Mouse (Mus musculus): ENCODE measurements around the gene Knl1. TPM values are rescaled to one million over a fixed set of nuclear protein-coding genes. Genes with fewer than 3 reads are reported as not detected.

Knl1 gene
- polyA plus RNA-seq, 2 experiments from 2014 or later = 17.4 to 18.1 TPM

- no peak for ATAC-seq
Observed at GRCm38 (mm10) chr2:119040882-119041281, 6.0 kb upstream of the Knl1 start.

DNA sequence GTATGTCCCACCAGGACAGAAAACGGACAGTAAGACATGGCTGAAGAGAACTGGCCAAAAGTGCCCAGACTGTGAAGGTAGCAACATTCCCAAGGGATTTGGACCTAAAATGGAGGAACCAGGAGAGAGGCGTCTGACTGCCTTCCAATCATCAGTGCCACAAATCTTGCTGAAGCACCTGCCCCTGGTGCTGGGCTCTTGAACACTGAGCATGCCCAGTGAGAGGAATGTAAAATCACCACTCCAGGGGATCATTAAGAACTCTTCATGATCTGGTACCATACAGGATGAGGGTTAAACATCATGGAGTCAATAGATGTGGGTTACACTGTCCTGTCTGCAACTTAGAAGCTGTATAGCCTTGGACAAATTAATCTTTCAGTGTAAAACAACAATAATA, 1.8 kb upstream of the Knl1 start:
- ATAC-seq = no peak

GRCm38 (mm10) chr2:119047849-119048248, 930 bp downstream of the Knl1 start:
- no peak for ATAC-seq

DNA sequence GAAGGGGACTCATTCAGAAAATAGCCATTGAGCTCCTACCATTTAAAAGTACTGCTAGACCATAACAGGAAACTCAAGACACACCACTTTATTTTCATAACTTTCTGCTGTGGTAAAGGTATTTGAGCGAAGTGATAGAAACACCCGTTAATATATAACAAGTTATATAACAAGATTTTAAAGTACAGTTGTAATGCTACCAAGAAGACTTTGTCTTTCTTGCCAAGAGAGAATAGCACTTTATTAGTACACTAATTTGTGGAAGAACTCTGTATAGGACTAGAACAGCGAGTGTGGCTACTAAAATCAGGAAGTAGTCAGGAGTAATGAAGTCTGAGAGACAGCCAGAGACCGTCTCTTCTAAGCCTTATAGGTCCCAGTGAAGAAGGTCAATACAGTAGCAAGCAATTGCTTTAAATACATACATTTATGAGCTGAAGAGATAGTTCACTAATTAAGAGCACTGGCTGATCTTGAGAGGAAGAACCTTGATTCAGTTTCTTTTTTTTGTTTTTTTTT, 3.3 kb downstream of the Knl1 start:
- ATAC-seq = no peak

DNA sequence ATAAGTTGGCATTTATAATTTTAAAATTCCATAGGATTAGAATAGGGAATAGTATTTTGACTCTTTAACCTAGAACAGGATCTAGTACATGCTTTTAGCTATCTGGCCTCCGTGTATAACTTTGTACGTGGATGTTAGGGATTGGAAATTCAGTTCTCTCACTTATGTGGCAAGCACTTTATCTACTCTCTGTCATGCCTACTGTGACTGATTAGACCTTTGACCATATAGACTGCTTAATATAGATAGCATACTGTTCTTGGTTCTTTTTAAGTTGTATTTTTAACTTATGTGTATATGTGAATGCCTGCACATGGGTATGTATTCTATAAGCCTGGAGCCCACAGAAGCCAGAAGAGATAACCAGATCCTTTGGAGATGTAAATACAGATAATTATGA, 13.2 kb downstream of the Knl1 start:
- no peak for ATAC-seq

- ATAC-seq = no peak
Observed at GRCm38 (mm10) chr2:119072397-119072796, 25.5 kb downstream of the Knl1 start.

GRCm38 (mm10) chr2:119086156-119086555, 39.2 kb downstream of the Knl1 start:
- ATAC-seq = no peak

- no peak for ATAC-seq
Observed at GRCm38 (mm10) chr2:119101552-119101951, 54.6 kb downstream of the Knl1 start.

GRCm38 (mm10) chr2:119106583-119106982, 59.7 kb downstream of the Knl1 start:
- ATAC-seq = no peak

DNA sequence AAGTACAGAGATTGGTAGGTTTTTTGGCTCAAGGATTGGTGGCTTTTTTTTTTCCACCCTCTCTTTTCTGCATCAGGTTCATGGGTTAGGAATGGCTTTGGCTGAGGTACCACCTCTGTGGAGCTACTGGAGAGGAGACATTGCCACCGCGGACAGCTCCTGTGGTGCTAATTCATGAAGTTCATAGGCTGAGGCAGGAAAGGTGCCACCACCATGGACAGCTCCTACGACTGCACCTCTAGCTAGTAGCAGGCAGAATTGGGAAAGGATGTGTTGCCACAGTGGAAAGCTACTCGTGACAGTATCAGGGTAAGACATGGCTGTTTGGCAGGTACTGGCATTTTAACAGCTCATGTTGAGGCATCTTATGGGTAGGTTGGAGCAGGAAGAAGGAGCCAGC, 61.6 kb downstream of the Knl1 start:
- ATAC-seq = no peak

GRCm38 (mm10) chr2:119111060-119111459, 64.1 kb downstream of the Knl1 start:
- no peak for ATAC-seq

GRCm38 (mm10) chr2:119112438-119113112, 65.7 kb downstream of the Knl1 start, which contains the start of gene Rad51:
TSS of gene Rad51 (plus strand) at chr2:119112793.
- peak; percentile 93 for ATAC-seq

DNA sequence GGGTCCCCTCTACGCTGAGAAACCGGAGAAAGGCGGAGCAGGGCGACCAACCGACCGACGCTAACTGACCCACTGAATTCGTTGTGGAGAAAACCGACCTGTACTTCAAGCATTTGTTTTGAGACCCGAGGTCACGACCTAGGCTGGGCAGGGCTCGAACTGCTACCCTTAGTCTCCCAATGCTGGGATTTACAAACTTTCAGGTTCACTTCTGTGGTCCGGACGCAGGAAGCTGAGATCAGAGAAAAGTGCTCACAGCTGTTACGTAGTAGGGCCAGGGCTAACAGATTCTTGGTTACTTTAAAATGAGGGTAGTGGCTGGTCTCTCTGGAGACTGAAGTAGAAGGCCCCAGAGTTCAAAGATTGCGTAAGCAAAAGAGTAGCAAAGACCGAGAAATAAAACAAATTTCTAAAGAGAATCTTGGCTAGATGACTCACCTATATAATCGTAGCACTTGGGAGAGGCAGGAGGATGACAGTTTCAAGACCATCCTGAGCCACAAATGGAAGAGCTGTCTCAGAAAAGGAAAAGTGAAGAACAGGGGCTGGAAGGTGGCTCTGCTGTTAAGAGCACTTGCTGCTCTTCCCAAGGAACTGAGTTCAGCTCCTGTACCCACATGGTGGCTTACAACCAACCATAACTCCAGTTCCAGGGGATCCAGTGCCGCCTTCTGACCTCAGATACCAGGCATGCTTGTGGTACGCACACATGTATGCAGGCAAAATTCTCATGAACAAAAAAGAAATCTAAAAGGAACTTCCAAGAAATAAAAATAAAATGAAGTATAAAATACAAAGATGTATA, 66.4 kb downstream of the Knl1 start:
- ATAC-seq = no peak

GRCm38 (mm10) chr2:119136346-119136898, 89.5 kb downstream of the Knl1 start:
- no peak for ATAC-seq

DNA sequence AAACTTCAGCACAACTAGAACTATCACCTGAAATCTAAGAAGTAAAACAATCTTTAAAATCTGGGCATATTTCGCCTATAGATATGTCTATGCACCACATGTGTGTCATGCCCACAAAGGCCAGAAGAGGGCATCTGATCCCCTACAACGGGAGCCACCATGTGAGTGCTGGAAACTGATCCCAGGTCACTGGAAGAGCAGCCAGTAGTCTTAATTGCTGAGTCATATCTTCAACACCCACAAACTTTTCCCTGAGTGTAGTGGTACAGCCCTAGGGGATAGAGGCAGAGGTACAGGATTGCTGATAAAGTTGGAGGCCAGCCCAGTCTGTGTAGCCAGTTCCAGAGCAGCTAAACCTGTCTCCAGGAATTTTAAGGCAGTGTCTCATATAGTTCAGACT, 98.3 kb downstream of the Knl1 start:
- no peak for ATAC-seq

DNA sequence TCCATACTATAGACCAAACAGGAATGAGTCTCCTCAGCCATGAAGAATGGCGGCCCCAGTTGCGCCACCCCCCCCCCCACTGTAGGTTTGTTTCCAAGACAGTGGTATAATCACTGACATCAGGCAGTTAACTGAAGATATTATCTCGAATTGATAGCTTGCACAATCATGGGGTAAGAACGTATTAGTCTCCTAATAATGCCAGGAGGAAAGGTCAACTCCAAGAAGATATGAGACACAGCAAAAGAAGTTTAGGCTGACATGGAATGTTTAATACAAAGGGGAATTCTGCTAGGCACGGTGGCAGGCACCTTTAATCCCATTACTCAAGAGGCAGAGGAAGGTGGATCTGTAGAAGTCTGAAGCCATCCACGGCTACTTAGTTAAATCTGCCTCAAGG, 99.5 kb downstream of the Knl1 start:
- ATAC-seq = no peak

DNA sequence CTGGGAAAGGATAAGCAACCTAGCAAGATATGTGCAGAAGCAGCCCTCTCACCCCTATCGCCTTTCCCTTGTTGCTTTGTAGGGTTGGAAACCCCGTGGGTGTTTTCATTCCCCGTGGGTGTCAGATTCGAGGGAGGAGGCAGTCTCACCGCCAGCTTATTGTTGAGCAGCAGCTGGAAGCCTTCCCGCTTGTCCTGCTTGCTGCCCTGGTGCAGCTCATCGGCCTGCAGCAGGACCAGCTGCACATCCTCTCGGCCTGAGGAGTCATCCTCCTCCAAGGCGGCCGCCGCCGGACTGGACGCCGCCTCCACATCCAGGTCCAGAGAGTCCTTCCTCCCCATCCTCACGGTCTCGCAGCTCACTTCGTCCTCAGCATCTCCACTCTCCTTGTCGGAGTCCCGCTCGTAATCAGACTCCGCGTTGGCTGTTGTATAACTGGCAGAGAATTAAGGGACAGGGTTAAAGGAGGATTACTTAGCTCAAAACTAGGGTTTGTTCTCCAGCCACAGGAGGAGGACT, 100.3 kb downstream of the Knl1 start:
- no peak for ATAC-seq

DNA sequence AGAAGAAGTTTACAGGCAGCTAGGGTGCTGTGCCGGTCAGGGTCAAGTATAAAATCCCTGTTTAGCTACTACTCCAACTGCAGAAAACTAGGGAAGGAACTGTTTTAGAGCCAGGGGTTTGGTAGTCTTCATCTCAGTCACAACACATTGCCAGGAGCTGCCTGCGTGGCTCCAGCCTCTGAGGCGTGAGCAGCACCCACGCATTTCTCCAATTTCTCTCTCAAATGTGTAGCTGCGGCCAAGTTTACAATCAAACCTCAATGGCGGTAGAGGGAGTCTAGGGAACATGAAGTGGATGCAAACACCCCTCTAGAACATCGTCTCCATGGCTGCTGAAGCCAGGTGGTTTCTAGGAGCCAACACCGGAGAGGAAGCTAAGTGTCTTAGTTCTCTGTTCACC, 100.9 kb downstream of the Knl1 start:
- no peak for ATAC-seq

- ATAC-seq = no peak
Observed at GRCm38 (mm10) chr2:119152255-119152654, 105.3 kb downstream of the Knl1 start.

DNA sequence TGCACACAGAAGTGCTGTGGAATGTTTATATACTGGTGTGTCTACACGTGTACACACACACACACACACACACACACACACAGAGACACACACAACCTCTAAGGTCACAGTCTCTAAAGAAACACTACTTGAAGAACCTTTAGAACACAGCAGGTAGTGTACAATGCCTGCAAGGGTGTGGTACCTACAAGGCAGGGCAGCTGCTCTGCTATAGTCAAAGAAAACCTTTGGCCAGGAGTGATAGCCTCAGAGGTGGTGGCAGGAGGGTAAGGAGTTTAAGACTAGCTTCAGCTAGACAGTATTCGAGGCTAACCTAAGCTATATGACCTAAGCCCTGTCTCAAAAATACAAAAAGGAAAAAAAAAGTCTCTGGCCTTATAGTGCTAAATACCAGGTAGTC, 107.8 kb downstream of the Knl1 start:
- ATAC-seq = no peak

All from activated CD4-positive, CD25-positive, alpha-beta regulatory T cell, adult 4 months (primary cell).